Mouse (Mus musculus) liver, adult 2 months (tissue): ENCODE results near the gene Fut11.

Experiments
- CTCF ChIP-seq: fragments of 200-500 bp; IDR thresholded peaks from 2 replicates; pipeline ENCODE4 v1.5.1; 2011; ENCODE audit warnings: low read depth, low read length, control low read depth
- POLR2A ChIP-seq: fragments of 200-500 bp; IDR thresholded peaks from 2 replicates; pipeline ENCODE4 v1.6.1; 2011; ENCODE audit warnings: low read length, control low read depth; ENCODE audit not compliant: insufficient read depth; ENCODE audit errors: extremely low read depth

DNA sequence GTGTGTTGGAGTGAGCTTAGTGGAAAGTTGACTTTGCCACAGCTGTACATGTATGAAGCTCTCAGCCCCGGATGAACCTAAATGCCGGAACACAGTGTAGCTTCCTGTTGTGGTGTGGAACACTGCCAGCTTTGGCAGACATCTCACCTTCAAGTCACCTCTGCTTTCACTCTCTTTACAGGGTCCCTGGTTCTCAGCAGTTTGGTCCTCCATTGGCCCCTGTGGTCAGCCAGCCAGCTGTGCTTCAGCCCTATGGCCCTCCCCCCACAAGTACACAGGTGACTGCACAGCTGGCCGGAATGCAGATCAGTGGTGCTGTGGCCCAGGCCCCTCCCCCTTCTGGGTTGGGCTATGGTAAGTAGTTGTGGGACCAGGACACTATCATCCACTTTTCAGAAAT lies 12.3 kb upstream of the Fut11 start:
- TF ChIP-seq CTCF (no peak), POLR2A (no peak)
